Mouse (Mus musculus) neutrophil, adult 5-6 weeks (primary cell): ENCODE data around the gene Nudt2. TPM values are rescaled to one million over a fixed set of nuclear protein-coding genes. Genes with fewer than 3 reads are reported as not detected.

Source experiments
- ATAC-seq: fragments of 151-379, 151-347 bp; 2 replicates; pipeline ENCODE4 v1.8.0; 2017; ENCODE audit warnings: mild to moderate bottlenecking, moderate TSS enrichment; ENCODE audit not compliant: insufficient number of reproducible peaks, poor library complexity, low FRiP score, severe bottlenecking; ENCODE audit errors: extremely low read depth
- total RNA-seq: library from RNA; stranded (forward); fragments of 200-1000 nt; gene quantifications from 2 replicates; pipeline ENCODE4 v1.2.3, GENCODE M21; 2017

The Nudt2 gene
- total RNA-seq, 1 experiment from 2014 or later, result 1.0 TPM

DNA sequence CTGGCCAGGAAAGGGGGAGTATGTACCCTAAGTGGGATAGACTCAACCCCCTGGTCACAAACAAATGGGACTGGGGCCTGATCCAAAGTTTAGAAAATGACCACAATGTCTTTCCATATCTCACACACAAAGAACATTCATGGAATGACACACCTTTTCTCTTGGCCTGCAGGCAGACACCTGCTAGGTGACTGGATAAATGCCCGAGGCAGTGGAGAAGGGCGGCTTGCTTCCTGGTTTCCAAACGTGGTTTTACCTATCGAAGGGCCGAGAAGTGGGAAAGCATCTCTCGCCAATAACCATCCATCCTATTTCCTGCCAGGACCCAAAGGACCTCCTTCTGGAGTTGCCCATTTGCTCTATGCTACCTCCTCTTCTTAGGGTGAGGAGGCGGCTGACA lies 28.0 kb downstream of the Nudt2 start:
- ATAC-seq, result no peak

DNA sequence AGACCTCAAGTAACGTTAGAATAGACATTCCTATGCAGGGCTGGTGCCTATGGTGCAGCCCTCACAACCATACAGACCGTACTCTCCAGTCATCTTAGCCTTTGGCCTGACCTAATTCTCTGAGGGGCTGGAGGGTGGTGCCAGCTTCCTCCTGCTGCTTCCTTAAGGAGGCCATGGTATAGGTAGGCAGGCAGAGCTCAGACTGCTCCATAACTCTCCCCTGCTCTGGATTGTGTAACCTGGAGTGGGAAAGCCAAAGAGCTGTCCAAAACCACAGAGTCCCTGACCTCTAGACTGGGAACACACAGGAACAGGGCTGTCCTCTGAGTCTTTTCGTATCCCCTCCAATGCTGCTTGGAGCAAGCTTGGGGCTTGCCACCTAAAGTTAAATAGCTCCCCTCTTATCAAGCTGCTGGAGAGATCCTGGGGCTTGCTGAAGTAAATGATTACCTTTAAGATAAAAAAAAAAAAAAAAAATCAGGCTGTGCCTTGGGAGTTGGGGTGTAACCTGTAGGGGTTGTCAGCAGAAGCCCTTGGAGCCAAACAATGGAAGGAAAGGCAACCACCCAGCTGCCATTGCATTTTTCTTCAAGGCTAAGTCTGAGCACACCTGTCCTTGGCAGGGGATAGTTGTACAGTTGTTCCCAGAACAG lies 28.6 kb downstream of the Nudt2 start:
- ATAC-seq, result no peak

DNA sequence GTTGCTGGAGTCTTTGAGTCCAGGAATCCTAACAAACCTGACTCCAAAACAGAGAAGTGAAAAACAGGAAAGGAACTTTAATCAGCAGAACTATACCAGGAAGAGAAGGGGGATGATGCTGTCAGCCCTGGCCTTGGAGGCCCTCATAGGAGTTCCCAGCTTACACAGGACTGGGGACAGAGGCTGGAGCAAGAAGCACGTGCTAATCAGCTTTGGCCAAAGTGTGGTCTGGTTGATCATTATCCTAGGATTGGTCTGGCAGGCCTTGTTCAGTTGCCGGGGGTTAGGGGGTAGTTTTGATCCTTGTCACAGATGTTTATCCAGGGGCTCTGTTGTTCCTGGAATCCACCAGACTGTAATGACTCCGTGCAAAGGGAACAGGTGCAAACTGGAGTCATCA lies 29.4 kb downstream of the Nudt2 start:
- no peak for ATAC-seq

DNA sequence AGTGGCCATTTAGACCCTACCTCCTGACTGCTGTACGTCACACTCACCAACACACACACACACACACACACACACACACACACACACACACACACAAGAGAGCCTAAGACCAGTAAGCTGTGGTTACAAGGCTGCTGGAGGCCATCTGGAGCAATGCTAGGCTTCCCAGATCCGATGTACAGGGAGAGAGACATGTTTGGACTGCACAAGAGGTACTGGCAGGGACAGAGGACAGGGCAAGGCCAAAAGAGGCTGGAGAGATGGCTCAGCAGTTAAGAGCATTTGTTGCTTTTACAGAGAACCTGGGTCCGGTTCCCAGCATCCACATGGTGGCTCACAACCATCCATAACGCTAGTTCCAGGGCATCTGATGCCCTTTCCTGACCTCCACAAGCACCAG lies 30.1 kb downstream of the Nudt2 start:
- no peak for ATAC-seq

DNA sequence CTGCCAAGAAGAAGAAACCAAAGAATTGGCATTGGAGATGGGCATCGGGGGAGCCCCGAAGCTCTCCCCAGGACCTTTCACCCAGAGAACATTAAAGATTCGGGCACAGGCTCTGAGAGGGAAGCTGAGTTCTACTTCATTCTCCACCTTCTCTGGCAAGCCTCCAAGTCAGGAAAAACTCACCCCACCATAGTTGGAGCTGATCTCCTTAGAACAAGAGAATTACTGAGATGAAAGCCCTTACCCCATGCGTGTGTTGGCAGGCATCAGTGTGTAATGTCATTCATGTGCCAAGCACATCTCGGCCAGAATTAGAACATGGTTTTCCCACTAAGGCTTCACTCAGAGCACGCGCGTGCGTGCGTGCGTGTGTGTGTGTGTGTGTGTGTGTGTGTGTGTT lies 30.9 kb downstream of the Nudt2 start:
- ATAC-seq, result no peak

DNA sequence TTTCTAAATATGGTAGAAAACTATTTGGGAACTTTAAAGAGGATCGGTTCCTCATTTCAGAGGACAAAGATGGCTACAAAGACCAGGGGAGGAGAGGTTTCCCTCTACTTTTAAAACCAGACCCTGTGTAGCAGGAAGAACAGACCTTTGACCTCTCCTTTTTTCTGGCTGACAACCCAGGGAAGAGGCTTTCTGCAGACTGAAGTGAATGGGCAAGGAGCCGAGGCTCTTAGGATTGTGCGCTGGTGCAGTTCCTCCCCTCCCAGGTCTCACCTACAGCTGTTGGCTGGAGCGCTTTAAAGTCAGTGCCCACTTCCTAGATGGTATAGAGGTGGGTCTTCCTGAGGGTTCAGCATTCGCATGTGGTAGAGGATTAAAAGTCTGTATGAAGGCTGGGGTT lies 32.1 kb downstream of the Nudt2 start:
- no peak for ATAC-seq

DNA sequence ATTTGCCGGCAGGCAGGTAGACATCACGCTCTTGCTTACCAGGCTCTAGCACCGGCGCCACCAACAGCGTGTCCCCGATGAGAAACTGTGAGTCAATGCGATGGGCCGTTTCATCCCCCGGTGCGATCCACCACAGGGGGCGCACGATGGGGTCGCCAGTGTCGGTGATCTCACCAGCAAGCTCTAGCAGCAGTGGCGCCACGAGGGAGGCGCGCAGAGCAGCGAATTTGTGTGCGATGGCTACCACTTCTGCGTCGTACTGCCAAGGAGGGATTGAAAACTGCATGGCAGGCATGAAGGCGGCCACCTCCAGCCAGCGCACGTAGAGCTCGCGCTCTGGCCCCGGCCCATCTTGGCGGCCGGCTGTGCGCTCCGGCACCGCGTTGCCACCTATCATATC lies 32.6 kb downstream of the Nudt2 start:
- no peak for ATAC-seq

DNA sequence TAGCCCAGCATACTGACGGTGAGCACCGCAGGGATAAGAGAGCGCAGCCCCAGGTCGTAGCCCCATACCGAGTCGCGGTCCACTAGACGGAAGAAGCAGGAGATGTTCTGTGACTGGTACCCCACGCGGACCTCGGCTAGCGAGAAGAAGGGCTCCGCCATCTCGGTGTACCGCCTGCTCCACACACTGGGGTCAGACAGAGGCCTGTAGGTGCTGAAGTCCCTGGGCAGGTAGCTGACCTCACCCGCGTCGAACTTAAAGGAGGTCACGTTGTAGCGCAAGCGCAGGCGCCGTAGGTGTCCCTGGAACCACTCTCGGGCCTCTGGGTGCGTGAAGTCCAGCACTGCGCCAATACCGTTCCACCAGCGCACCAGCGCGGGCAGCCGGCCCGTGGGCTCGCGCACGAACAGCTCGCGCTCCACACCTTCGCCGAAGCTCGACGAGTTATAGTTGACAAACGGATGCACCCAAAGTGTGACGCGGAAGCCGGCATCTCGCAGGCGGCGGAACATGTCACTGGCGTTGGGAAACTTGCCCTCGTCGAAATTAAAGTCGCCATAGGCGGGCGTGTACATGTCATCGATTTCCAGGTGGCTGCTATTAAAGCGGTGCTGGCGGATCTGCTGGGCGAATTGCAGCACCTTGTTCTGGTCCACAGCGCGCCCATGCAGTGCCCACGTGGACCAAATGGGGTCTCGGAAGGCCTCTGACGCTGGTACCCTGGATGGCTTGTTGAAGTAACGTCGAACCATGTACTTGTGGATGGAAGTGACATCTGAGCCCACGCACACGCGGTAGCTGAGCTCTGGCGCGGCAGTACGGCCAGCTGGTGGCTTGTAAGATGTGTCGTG lies 33.3 kb downstream of the Nudt2 start:
- no peak for ATAC-seq

DNA sequence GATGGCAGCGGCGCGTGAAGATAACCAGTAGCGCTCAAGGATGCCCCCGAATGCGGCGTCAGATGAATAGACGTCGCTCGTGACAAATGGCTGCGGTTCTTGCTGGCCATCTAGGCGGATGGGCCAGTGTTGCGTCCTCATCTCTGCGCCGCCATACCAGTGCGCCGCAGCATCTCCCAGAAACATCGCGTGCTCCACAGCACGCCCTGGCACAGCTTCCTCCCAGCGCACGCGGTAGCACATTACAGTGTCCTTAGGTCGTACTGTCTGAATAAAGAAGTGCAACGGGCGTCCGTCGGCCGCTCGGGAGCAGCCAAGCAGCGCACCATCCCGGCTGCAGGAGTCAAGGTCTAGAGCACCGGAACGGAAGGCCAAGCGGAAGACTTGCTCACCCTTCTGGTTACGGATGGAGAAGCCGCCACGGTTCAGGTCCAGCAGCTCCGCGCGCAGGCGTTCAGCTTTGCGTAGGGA lies 34.0 kb downstream of the Nudt2 start:
- ATAC-seq, result no peak

DNA sequence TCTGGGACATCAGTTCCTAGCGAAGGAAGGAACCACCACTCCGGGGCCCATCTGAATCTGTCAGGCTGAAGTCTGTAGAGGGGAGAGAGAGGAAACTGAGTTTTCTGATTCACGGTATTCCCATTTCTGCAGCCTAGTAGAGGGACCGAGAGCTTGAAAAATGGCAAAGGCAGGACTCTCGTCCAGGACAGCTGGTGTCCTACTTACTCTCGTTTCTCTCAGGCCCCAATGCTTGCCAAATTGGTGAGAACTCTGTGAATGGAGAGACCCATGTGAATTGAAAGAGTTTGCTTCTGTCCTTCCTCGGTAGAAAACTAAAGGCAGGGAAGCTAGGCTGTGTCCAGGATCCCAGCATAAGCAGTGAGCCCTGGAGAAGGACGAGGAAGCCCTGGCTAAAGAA lies 34.7 kb downstream of the Nudt2 start:
- ATAC-seq, result no peak

DNA sequence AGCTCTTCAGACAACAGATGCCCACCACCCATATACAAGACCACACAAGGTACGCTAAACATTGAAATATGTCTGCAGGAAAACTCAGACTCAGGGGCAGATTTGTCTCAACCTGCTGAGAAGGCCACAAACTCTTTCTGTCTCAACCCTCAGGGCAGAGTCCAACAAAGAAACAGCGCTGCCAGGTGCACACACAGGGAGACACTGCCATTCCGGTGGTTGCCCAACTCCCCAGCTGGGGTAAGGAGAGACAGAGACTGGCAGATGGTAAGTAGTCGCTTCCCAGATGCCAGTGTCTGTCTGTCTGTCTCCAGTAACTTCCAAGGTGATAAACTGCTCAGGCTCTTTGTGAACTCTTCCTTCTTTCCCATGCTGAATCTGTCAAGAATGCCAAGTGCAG lies 35.8 kb downstream of the Nudt2 start:
- no peak for ATAC-seq

DNA sequence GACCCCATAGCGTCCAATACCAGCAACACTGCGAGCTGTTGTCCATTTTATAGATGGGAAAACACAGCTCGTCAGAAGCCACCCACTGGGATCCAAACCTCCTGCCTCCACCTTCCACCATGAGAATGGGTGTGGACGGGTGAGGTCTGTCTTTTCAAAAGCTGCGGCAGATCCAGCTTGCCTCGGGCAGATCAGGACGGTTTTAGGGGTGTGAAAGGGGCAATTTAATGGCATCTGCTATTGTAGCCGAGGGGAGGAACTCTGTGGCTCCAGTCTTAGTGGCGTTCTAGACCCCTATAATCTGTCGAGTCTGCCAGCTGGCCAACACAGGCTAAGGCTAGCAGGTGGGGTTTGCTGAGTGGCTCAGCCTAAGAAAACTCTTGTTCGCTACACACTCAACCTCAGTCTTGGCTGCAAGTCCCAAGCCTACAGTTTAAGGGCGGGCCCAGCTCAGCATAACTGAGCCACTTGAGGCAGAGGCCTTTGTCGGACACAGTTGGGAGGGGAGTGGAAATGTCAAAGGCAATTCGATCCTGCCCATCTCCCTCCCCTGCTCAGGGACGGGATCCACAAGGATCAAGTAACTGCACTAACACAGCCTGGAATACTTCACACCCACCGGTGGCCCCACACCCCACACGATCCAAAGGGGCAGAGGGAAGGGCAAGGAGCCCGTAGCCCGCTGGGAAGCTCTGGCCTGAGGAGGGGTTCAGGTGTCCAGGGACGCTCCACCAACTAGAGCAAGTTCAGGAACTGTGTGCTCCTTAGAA lies 37.4 kb downstream of the Nudt2 start:
- no peak for ATAC-seq

DNA sequence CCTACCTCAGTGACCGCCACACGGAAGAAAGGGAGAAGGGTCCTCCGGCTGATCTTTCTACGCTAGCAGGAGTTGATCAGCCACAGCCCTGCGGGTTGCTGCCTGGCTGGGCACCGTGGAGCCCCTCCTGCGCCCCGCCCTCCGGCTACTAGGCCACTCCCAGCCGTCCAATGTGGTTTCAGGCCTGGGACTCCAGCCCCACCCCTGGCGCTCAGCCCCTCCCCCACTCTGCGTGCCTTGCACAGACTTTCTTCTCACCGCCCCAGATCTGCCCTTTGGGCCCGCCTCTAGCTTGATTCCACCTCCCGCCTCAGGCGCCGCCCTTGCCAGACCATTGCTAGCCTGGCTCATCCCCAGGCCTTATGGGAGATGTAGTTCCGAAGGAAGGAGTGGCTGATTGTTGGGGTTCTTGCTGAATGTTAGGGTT lies 38.0 kb downstream of the Nudt2 start, which contains the start of gene AI464131:
Gene AI464131 (minus strand): TSS at position 91 of the 427 bp plus-strand sequence.
- ATAC-seq, result no peak

DNA sequence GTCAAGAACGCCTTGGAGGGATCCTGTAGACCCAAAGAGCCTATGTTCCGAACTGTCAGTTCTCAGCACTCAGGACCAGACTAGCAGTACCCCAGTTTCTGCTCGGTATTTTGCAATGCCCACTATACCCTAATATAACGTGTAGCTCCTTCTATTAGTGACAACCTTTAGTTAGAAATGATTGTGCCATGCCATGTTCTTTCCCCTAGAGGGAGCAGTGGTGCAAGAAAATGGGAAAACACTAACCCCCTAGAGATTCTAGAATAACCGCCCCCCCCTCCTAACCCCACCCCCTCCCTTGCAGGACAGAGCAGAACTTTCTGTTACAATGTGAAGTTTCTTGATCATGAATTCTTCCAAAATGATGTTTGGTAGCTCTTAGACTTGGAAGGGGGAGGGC lies 39.4 kb downstream of the Nudt2 start:
- ATAC-seq, result no peak

DNA sequence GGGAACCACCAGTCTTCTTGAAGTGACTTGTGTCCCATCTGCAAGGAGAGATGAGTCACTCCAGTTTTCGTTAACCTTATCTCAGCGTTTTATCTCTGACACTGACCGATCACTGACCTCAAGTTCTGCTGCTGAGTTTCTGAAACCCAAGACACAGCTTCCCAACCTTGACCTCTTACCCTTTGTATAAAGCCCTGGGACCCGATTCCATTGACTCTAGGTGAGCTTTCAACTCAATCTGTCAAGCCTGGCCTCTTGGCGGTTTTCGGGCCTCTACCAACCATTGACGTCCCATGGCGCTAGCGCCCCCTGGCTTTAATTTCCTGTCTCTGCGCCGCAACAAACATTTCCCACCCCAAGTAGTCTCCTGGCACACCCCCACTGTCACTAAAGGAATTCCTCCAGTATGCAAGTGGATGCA lies 40.2 kb downstream of the Nudt2 start:
- no peak for ATAC-seq

DNA sequence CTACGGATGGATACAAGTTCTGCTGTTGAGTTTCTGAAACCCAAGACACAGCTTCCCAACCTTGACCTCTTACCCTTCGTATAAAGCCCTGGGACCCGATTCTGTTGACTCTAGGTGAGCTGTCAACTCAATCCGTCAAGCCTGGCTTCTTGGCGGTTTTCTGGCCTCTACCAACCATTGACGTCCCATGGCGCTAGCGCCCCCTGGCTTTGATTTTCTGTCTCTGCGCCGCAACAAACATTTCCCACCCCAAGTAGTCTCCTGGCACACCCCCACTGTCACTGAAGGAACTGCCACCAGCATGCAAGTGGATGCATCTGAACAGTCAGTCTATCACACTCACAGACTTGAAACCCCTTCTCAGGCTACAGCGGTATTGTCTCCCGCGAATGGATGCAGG lies 41.2 kb downstream of the Nudt2 start:
- ATAC-seq, result no peak

DNA sequence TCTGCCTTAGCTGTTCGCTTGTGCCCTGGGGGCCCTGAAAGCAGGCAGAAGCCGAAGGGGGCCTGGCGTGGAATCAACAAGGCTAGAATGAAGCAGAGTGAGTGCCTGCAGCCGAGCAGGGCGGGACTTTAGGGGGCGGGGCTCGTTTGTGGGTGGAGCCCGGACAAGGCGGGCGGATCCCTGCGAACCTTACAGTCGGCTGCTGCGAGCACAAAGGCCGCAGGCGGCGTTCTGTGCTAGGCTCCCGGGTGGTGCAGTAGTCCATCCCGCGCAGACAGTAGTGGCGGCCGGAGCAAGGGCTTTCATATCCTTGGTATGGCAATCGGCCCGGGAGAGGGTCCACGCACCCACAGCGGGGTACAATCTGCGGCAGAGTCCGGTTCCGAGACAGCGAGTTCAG lies 42.0 kb downstream of the Nudt2 start:
- ATAC-seq, result peak; percentile 31; the same call in 1 of the 2 replicates

DNA sequence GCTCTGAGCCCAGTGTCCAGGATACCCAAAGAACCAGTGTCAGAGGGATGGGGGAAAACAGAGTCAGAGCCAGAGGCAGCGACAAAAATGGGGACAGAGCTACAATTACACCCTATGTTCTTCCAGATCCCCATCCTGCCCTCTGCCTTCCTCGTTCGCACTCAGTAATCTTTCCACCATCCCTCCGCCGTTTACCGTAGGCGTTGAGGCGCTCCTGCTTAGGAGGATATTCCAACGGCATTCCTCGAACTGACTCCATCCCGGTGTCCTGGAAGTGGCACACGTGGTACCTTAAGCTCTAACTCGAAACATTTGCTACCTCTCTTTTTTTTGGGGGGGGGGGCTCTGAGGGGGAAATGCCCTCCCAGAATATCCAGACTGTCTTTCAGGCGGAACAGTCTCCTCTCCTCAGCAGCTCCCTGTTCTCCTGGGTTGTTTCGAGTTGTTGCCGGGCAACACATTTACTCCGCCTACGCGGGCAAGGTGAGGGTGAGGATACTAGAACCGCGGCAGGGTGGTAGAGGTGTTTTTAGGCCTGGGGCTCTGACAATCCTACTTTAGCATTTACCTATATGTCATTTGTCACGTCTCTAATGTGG lies 42.5 kb downstream of the Nudt2 start:
- ATAC-seq, result no peak

DNA sequence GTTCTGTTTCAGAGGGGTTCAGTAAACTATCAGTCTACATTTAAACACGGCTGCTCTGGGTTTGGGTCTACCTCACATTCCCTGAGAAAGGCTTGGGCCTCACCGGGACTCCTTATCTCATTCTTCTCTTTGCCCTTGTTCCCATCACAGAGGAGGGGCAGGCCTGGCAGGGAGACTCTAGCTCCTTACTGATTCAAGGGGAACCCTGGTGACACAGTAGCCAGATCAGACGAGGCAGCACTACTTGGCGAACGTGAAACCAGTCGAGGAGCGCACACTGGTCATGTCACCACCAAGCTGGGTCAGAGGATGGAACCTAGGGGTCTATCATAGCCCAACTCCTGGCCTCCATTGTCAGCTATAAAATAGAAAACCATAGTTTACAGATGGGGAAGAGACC lies 43.0 kb downstream of the Nudt2 start:
- no peak for ATAC-seq
